Mouse (Mus musculus) ES-E14 (cell line): ENCODE measurements around the gene Sae1. TPM values are rescaled to one million over a fixed set of nuclear protein-coding genes. Genes with fewer than 3 reads are reported as not detected.

ENCODE experiments used
- DNase-seq: peaks from one replicate; pipeline ENCODE4 v3.0.0-alpha.2; 2013; ENCODE audit warnings: low read depth, low spot score
- H3K27ac ChIP-seq: 2 replicates; pipeline ENCODE4 v1.5.1; 2012; ENCODE audit warnings: low read depth, mild to moderate bottlenecking, low read length, moderate library complexity, mixed read lengths; ENCODE audit not compliant: poor library complexity, insufficient read depth, severe bottlenecking
- H3K36me3 ChIP-seq: 2 replicates; pipeline ENCODE4 v1.6.1; 2012; ENCODE audit warnings: mild to moderate bottlenecking, low read length, moderate library complexity, mixed read lengths; ENCODE audit not compliant: control insufficient read depth, poor library complexity, insufficient read depth, severe bottlenecking
- H3K4me1 ChIP-seq, 2 experiments: fragments of 150-350 bp in 1 of 2; sonication (generic) in 1 of 2; 2 replicates each; pipeline ENCODE4 v1.6.1; 2012; ENCODE audit warnings: low read length in 2 of 2, mild to moderate bottlenecking in 1 of 2, mixed read lengths in 1 of 2; ENCODE audit not compliant: control insufficient read depth in 2 of 2, insufficient read depth in 2 of 2, poor library complexity in 1 of 2
- H3K4me3 ChIP-seq, 2 experiments: fragments of 150-350 bp in 1 of 2; sonication (generic) in 1 of 2; 2 replicates each; pipeline ENCODE4 v1.5.1; 2012; ENCODE audit warnings: low read length in 2 of 2, low read depth in 1 of 2, mild to moderate bottlenecking in 1 of 2, mixed read lengths in 1 of 2; ENCODE audit not compliant: insufficient read depth in 1 of 2, poor library complexity in 1 of 2, severe bottlenecking in 1 of 2
- H3K9ac ChIP-seq: 2 replicates; pipeline ENCODE4 v1.6.1; 2012; ENCODE audit warnings: low read depth, mild to moderate bottlenecking, low read length, mixed read lengths; ENCODE audit not compliant: poor library complexity, insufficient read depth, severe bottlenecking
- H3K9me3 ChIP-seq: fragments of 150-350 bp; sonication (generic); 2 replicates; pipeline ENCODE4 v1.6.1; 2012; ENCODE audit warnings: low read depth, mild to moderate bottlenecking, low read length; ENCODE audit not compliant: control insufficient read depth, insufficient read depth
- CHD2 ChIP-seq: IDR thresholded peaks from 2 replicates; pipeline ENCODE4 v1.6.1; 2014; ENCODE audit warnings: mild to moderate bottlenecking, low read depth, low read length, inconsistent platforms
- HCFC1 ChIP-seq: IDR thresholded peaks from 2 replicates; pipeline ENCODE4 v1.6.1; 2012; ENCODE audit warnings: low read length, inconsistent platforms, borderline replicate concordance; ENCODE audit not compliant: insufficient read depth
- MAFK ChIP-seq: IDR thresholded peaks from 2 replicates; pipeline ENCODE4 v1.6.1; 2014; ENCODE audit warnings: mild to moderate bottlenecking, low read depth, low read length, inconsistent platforms; ENCODE audit not compliant: insufficient read depth
- ZC3H11A ChIP-seq: IDR thresholded peaks from 2 replicates; pipeline ENCODE4 v1.6.1; 2012; ENCODE audit warnings: low read depth, mild to moderate bottlenecking, inconsistent platforms, low read length, borderline replicate concordance
- ZNF384 ChIP-seq: IDR thresholded peaks from 2 replicates; pipeline ENCODE4 v1.6.1; 2012; ENCODE audit warnings: low read depth, low read length, inconsistent platforms
- in situ Hi-C, 2 experiments: fragments of 600-800 bp; cut with MboI; formaldehyde crosslinking; loops; one replicate each; pipeline ENCODE4 v1.15.1; 2025; ENCODE audit warnings: low sequenced_read_pairs in 2 of 2, inconsistent platforms in 1 of 2; ENCODE audit not compliant: unreplicated experiment in 2 of 2
- total RNA-seq: library from RNA; depleted of rRNA; stranded (reverse); fragments of 300-350 nt; gene quantifications from 2 replicates; pipeline ENCODE4 v1.2.3, GENCODE M21; 2012

Sae1 gene
- total RNA-seq, 1 experiment: 213 TPM

GRCm38 (mm10) chr7:16412220-16412896, 24.8 kb upstream of the Sae1 start:
- H3K27ac ChIP-seq: no peak overlapping the region
- in situ Hi-C loops: no loop called here

GRCm38 (mm10) chr7:16411100-16411499, 23.5 kb upstream of the Sae1 start:
- H3K4me3 ChIP-seq: no peak overlapping the region
- H3K4me1 ChIP-seq: peaks cover 5 to 18% of the 10 kb centered on the region in 2 experiments; a peak in 2 of 4 replicates
- H3K9ac ChIP-seq: no peak overlapping the region
- TF ChIP-seq CHD2 (no peak), ZC3H11A (no peak), ZNF384 (no peak), MAFK (no peak), HCFC1 (no peak)
- DNase-seq: no peak
- peaks cover 4% of the 10 kb centered on the region; the same call in 1 of the 2 replicates for H3K36me3 ChIP-seq
- in situ Hi-C loops: no loop called here
- no peaks in the 10 kb centered on the region for H3K9me3 ChIP-seq
- H3K27ac ChIP-seq: no peak overlapping the region

More at GRCm38 (mm10) chr7:16412220-16412896, 24.8 kb upstream of the Sae1 start:
- TF ChIP-seq CHD2 (no peak), MAFK (no peak), ZC3H11A (no peak), ZNF384 (no peak), HCFC1 (no peak)
- H3K36me3 ChIP-seq: peaks cover 12% of the 10 kb centered on the region
- no peak for DNase-seq
- peaks cover 5 to 15% of the 10 kb centered on the region in 2 experiments; a peak in 2 of 4 replicates for H3K4me1 ChIP-seq
- H3K9me3 ChIP-seq: no peaks in the 10 kb centered on the region
- no peak overlapping the region for H3K4me3 ChIP-seq
- no peak overlapping the region for H3K9ac ChIP-seq

DNA sequence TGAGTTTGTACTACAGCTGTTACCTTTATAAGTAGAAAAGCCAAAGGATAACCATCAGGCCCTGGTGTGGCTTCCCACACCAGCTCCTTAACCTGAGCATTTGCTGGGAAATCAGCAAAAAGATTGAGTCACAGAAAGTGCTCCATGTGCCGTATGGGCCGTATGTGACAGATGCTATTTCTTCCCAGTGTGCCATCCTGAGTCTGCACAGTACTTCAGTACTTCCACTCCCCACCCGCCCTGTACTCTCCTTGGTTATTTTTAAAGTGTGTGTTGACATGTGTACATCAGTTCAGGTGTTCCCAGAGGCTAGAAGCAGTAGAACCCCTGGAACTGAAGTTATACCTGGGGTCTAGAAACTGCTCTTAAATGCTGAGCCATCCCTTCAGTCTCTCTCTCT, 19.4 kb upstream of the Sae1 start:
- Histone ChIP-seq H3K36me3 (peaks cover 7% of the 10 kb centered on the region; the same call in 1 of the 2 replicates), H3K4me1 (peaks cover 11 to 18% of the 10 kb centered on the region in 2 experiments), H3K4me3 (no peak overlapping the region), H3K9me3 (no peaks in the 10 kb centered on the region), H3K27ac (no peak overlapping the region), H3K9ac (no peak overlapping the region)
- in situ Hi-C loops: no loop called here
- TF ChIP-seq ZNF384 (no peak), HCFC1 (no peak), MAFK (no peak)
- no peak for DNase-seq

DNA sequence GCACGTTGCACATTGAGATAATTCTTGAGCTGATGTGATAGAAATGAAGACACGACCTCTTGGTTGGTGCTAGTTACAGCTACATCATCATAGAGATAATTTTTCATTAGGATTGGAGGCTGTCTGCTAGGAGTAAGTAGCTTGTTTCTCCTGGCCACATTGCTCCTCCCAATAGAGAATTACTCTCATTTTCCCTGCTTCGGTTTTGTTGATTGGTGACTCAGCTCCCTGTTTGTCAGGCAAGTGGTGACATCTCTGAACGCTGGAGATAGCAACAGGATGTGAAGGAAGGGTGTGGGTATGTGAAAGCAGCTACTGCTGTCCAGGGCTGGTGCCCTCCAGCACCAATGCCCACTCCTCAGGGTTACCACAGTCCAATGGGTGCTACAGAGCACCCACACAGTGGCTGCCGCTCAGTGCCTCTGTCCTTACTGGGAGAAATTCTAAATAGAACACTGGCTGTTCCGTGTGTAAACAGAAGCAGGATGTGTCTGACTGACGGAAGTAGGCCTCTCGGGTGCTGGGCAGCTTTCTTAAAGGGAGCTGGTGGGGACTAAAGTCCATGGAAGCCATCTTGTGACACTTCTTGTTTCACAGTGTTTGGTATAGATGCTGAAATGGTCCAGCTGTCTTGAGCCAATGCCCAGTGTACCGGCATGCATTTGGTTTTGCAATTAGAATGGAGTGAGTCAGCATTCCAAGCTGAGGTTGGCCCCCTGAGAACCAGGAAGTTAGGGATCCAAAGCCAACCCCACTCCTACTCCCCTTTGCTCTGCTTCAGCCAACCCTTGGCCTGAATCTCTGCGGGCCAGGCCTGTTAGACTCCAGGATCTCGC, 18.1 kb upstream of the Sae1 start:
- H3K4me3 ChIP-seq: no peak overlapping the region

More for the DNA sequence above, 18.1 kb upstream of the Sae1 start:
- TF ChIP-seq ZNF384: no peak
- peak; percentile 72; the same call in 1 of the 2 replicates for TF ChIP-seq MAFK
- peaks cover 11 to 18% of the 10 kb centered on the region in 2 experiments for H3K4me1 ChIP-seq
- H3K27ac ChIP-seq: no peak overlapping the region; the same call in 1 of the 2 replicates
- no peak for DNase-seq
- in situ Hi-C loops: no loop called here
- H3K9ac ChIP-seq: peak overlapping the region; percentile 54
- peaks cover 4% of the 10 kb centered on the region; the same call in 1 of the 2 replicates for H3K36me3 ChIP-seq
- no peaks in the 10 kb centered on the region for H3K9me3 ChIP-seq
